Mouse (Mus musculus): ENCODE measurements around the gene Azi2. TPM values are rescaled to one million over a fixed set of nuclear protein-coding genes. Genes with fewer than 3 reads are reported as not detected.

Azi2 gene
- total RNA-seq (2021), result 10 to 100 TPM; 65.9 to 68.5 TPM

DNA sequence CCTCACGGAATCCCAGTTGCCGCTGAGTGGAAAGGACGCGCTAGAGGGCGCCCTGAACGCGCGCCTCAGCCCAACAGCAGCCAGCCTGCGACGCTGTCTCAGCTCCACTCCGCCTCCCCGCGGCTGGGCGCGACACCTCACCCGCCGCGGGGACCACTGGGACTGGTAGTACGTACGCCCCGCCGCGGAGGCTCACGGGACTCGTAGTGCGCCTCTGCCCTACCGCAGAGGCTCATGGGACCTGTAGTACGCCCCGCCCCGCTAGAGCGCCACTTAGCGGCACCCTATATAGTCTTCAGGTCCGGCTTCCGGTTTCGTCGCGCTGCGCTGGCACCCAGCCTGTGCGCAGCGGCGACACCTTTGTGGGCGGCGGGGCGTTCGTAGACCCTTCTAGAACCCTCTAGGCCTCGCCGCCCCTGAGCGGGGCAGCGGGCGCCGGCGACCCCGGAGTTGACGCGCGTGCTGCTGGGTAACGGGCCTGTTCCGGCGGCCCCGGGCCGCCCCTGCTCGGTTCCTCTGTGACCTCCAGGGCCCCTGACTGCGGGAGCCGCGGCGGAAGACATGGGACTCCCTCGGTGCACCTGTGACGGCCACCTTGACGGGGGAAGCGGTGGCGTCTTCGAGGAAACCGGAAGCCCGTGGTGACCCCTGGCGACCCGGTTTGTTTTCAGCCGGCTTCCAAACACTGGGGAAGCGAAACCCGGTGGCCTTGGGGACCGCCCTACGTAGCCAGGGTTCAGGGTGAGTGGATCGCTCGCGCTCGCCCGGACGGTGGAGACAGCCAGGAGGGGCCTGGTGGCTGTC is at the start of gene Azi2:
Gene Azi2, plus strand, starts transcription at position 282 of the 804 bp plus-strand sequence.
- DNase-seq, result peak; percentile 97 to 98
- intact Hi-C loops (cut with DNase I), result loop anchor here (2.0 to 10.0 kb wide), 2 partner anchors 108 to 1054 kb away; partner anchors contain the start of gene Plcd1

GRCm38 (mm10) chr9:117996631-117997030 is 43.7 kb upstream of the Azi2 start:
- no peak for DNase-seq
- intact Hi-C loops (cut with DNase I), result no loop called here

GRCm38 (mm10) chr9:118001488-118001887 is 38.8 kb upstream of the Azi2 start:
- intact Hi-C loops (cut with DNase I), result no loop called here
- no peak for DNase-seq

DNA sequence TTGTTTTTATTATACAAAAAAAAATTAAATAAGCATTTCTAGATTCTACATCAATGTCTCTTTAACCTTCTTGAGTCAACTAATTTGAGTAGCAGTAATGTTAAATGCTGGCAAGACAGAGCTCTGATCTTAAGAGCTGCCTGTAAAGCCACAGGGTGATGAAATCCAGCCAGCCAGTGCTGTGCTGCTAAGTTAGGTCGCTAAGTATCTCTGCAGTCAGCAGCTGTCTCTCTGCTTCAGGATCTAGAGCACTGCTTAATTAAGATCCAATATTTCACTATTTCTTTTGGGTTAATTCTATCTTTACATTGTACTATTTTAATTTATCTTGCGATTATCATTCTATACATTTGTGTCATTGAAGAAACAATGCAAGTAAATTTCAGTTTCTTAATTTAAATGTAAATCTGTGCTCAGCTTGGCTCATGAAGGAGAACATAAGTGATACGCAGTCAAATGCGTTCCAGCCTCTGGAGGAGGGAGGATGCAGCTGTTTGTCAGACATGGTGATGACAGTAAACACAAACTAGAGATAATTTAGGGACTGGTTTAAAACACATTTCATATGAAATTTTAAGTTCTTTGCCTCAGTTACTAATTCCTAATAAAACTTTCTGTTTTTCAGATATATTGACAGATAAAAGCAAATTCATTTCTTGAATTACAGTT is 36.9 kb upstream of the Azi2 start:
- DNase-seq, result no peak
- intact Hi-C loops (cut with DNase I), result no loop called here

DNA sequence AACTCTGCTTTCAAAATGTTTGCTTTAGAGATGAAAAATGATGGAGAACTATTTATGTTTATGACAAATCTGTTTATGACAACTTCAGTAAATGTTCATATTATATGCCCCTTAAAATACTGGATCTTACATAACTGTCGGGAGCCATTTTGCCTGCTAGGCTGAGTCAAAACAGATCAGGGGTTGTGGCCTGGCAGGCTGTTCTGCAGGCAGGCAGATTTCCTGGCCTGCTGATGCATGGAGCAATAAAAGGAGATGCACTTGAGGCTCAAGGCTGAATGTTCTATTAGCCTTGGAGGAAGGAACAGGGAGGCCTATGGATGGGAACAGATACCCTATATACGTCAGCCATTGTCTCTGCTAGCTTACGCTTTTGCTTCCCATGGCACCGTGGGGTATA is 36.4 kb upstream of the Azi2 start:
- no peak for DNase-seq
- intact Hi-C loops (cut with DNase I), result no loop called here

DNA sequence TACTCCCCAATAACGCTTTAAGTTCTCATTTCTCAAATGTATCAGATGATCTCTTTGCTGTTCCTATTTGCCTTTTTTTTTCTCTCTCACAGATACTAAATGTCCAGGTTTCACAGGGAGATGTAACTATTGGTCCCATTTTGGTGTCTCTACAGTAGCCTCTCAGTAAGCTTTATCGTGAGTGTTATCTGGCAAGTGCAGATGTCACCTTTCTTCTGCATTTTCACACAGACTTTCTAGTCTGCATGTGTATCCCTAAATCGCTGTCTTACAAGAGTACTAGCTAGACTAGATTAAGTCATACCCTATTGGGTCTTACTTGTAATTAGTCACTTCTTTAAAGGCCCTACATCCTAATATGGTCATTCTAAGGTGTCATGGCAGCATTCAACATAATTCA is 27.4 kb upstream of the Azi2 start:
- intact Hi-C loops (cut with DNase I), result no loop called here
- DNase-seq, result no peak

DNA sequence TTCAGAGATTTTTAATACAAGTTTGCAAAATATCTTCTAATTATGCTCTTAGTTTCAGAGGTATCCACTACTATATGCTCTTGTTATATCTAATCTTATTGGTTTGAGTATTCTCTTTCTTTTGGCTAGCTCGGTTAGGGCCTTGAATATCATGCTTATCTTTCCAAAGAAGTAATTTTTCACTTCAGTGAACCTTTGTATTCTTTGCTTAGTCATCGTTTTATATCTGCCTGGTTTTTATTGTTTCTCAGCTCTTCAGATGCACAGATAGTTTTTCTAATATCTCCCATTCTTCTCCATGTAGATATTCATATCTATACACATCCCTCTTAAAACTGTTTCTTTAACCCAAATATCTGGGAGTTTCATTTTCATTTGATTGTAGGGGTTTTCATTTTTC is 15.3 kb upstream of the Azi2 start:
- intact Hi-C loops (cut with DNase I), result no loop called here
- no peak for DNase-seq

DNA sequence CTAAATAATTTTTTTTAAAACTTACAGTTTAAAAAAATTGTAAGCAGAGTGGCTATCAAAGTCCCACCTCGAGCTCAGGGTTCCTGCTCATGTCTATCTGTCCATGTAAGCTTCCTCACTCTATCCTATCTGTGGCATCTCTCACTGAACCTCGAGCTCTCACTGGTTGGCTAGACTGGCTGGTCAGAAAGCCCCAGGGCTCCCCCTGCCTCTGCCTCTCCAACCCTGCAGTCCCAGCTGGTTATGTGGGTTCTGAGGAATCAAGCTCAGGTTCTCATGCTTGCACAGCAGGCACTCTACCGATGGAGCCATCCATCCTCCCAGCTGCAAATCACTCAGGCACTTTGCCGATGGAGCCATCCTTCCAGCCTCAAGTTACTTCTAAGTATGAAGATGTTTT is 10.8 kb upstream of the Azi2 start:
- intact Hi-C loops (cut with DNase I), result no loop called here
- no peak for DNase-seq

- intact Hi-C loops (cut with DNase I), result no loop called here
- no peak for DNase-seq
Measured at GRCm38 (mm10) chr9:118030252-118030651, 10.0 kb upstream of the Azi2 start.

DNA sequence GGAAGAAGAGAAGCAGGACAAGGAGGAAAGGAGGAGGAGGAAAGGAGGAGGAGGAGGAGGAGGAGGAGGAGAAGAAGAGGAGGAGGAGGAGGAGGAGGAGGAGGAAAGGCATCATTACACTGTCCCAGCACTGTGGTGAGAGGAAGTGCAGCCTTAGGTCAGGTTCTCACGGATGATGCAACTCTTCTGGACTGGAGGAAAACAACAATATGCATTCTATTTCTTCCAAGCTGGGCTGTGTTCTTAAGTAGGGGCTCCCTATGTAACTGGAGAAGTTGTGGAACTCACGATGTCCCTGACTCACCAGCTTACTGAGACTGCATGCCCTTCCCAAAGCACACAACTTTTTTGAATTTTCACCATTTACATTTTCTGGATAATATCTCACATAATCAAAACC is 8.6 kb upstream of the Azi2 start:
- intact Hi-C loops (cut with DNase I), result no loop called here
- DNase-seq, result no peak

DNA sequence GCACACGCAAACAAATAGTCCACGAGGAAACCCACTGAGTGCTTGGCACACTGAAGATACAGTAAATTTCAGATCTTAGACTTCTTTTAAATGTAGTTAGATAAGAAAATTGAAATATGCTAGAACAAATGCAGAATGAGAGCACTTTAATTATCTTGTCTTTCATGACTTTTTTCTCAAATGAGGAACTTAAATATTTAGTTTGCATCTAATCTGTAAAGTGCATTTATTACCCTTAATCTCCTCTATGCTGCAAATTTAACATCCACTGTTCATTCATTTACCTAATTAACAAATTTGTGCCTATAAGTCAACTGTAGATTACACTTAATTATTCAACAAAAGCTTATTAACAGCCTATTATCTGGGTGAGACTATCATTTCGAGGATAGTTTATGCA is 5.3 kb upstream of the Azi2 start:
- DNase-seq, result no peak
- intact Hi-C loops (cut with DNase I), result loop anchor here (5.0 kb wide), 2 partner anchors 133 to 1608 kb away; no protein-coding TSS in a partner anchor

DNA sequence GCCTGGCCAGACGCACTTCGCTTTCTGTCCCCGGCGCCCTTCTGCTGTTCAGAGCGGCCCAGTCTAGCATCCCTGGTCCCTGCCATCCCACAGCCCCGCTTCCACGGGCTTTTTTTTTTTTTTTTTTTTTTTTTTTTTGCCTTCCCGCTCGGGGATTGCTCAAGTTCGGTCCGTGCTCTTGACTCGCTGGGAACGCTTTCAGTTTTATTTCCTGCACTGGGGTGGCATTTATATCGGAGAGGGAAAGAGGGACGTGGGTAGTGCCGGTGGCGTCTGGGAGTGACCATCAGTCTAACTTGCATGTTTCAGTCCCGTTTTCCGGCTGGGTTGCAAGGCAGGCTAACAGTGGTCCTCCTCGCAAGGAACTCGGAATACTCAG is 712 bp downstream of the Azi2 start:
- intact Hi-C loops (cut with DNase I), result loop anchor here (2.0 to 10.0 kb wide), 2 partner anchors 108 to 1054 kb away; partner anchors contain the start of gene Plcd1
- DNase-seq, result no peak

DNA sequence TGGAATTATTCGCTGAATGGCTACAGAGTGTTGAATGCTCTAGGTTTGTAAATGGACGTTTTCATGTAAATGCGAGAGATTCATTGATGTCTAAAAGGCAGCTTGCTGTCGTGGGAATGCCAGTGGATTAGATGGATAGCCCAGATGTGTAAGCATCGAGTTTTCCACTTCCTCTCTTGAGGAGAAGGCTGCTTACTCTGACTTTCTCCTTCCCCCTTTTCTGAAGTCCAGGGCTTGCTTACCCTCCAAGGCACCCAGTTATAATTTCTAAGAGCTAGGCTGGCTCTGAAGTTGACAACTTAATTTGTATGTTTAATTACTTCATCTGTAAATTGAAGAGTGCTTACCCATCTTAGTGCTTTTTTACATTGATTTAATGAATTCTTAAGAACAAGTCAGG is 1.3 kb downstream of the Azi2 start:
- DNase-seq, result no peak
- intact Hi-C loops (cut with DNase I), result loop anchor here (2.0 to 10.0 kb wide), 2 partner anchors 107 to 1053 kb away; partner anchors contain the start of gene Plcd1

DNA sequence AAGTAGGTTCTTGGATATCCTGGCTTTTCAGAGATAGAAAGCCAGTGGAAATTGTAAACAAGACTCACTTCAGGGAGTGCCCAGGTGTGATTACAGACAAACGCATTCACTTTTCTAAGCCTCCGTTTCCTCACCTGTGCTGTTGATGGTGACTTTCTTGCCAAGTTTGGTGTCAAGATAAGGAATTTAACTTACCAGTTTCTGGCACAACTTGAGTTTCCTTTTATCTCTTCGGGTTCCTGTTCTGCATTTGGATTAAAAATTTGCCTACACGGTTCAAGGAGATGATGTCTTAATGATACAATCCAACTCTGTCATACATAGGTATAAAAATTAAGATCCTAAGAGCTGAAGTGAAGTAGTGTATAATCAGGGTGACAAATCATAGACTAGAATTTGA is 2.4 kb downstream of the Azi2 start:
- no peak for DNase-seq
- intact Hi-C loops (cut with DNase I), result loop anchor here (10.0 kb wide), 1 partner anchor 1052 kb away; the partner anchor contains the start of gene Plcd1

- intact Hi-C loops (cut with DNase I), result loop anchor here (10.0 kb wide), 1 partner anchor 1051 kb away; the partner anchor contains the start of gene Plcd1
- no peak for DNase-seq
Measured at GRCm38 (mm10) chr9:118043581-118043980, 3.3 kb downstream of the Azi2 start.

- no peak for DNase-seq
- intact Hi-C loops (cut with DNase I), result loop anchor here (10.0 kb wide), 1 partner anchor 1050 kb away; the partner anchor contains the start of gene Plcd1
Measured at GRCm38 (mm10) chr9:118045011-118045533, 4.8 kb downstream of the Azi2 start.

- intact Hi-C loops (cut with DNase I), result loop anchor here (1.0 kb wide), 1 partner anchor 436 kb away; no protein-coding TSS in a partner anchor
- DNase-seq, result no peak
Measured at GRCm38 (mm10) chr9:118053286-118053685, 13.0 kb downstream of the Azi2 start.

- no peak for DNase-seq
- intact Hi-C loops (cut with DNase I), result no loop called here
Measured at GRCm38 (mm10) chr9:118059101-118059500, 18.8 kb downstream of the Azi2 start.

DNA sequence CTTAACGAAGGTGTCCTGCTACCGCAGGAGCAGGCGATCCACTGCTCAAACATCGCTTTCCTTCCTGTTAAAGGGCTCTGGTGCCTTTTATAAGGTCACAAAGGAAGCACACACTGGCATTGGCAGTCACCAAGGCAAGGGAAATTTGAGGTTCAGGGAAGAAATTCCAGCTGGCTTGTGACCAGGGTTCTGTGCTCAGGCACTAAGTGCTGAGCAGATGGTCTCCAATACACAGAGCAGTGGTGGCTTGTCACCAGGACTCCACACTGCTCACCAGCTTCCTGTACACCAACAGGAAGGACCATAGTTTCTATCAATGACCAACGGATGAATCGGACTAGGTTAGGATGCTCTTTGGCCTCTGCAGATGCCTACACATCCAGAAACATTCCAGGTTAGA is 30.1 kb downstream of the Azi2 start:
- intact Hi-C loops (cut with DNase I), result no loop called here
- no peak for DNase-seq

- DNase-seq, result no peak
- intact Hi-C loops (cut with DNase I), result no loop called here
Measured at GRCm38 (mm10) chr9:118071337-118071736, 31.0 kb downstream of the Azi2 start.

GRCm38 (mm10) chr9:118072101-118072500 is 31.8 kb downstream of the Azi2 start:
- intact Hi-C loops (cut with DNase I), result no loop called here
- no peak for DNase-seq
